In genomic region chr4:147953590-147953989, GRCm38 (mm10) we compare ENCODE assay signal across 10 mouse cellular contexts. TPM values are rescaled to one million over a fixed set of nuclear protein-coding genes. Genes with fewer than 3 reads are reported as not detected.
DNase-seq lines count a peak whose midpoint lies in the region; ATAC-seq and TF ChIP-seq lines count a peak whose summit lies in the region.
"Had no signal": no experiment of that assay in that cellular context is flagged by ENCODE, and none has a peak within 500 bp of the region (broad histone marks: within the 10 kb centered on the region; RNA-seq: fewer than 3 reads in every experiment).

No protein-coding gene starts in this region.

- no peak overlapping the region for H3K9ac ChIP-seq in hindbrain, embryonic 14.5 days
- H3K9ac ChIP-seq in hindbrain, embryonic 16.5 days (ENCODE audit: low read depth, low read length): no peak overlapping the region
- H3K9ac ChIP-seq: embryonic facial prominence, embryonic 15.5 days had no signal

- WGBS in hindbrain, embryonic 14.5 days: 8% methylated on average over 4 of the region's 4 CpGs
- WGBS in hindbrain, embryonic 16.5 days: 9% methylated on average over 4 of the region's 4 CpGs

- no peak for ATAC-seq in hindbrain, embryonic 14.5 days (ENCODE audit: low FRiP score)
- no peak for ATAC-seq in hindbrain, embryonic 16.5 days
- peak; percentile 86 for ATAC-seq in megakaryocyte, adult 5-6 weeks (ENCODE audit: poor library complexity, severe bottlenecking)

- no peaks in the 10 kb centered on the region for H3K9me3 ChIP-seq in hindbrain, embryonic 14.5 days (ENCODE audit: control insufficient read depth, low read length)
- H3K9me3 ChIP-seq in hindbrain, embryonic 16.5 days (ENCODE audit: control insufficient read depth, low read length): no peaks in the 10 kb centered on the region
- no peaks in the 10 kb centered on the region for H3K9me3 ChIP-seq in E14TG2a.4 (ENCODE audit: low read length)
- H3K9me3 ChIP-seq: embryonic facial prominence, embryonic 15.5 days had no signal

- H3K4me1 ChIP-seq in hindbrain, embryonic 14.5 days (replicated peaks; ENCODE audit: control insufficient read depth, insufficient read depth, low read length): no peaks in the 10 kb centered on the region
- no peaks in the 10 kb centered on the region for H3K4me1 ChIP-seq in hindbrain, embryonic 16.5 days (ENCODE audit: control insufficient read depth, insufficient read depth, low read depth, low read length)
- 0 out of 2 replicates have a peak, but pooled peaks cover 5% of the 10 kb centered on the region for H3K4me1 ChIP-seq in E14TG2a.4 (replicated peaks; ENCODE audit: low read depth, low read length)
- H3K4me1 ChIP-seq: embryonic facial prominence, embryonic 15.5 days had no signal

- no peak overlapping the region for H3K4me3 ChIP-seq in hindbrain, embryonic 14.5 days (replicated peaks; ENCODE audit: low read length)
- H3K4me3 ChIP-seq in hindbrain, embryonic 16.5 days (ENCODE audit: low read length): no peak overlapping the region
- H3K4me3 ChIP-seq in E14TG2a.4 (replicated peaks; ENCODE audit: low read length): no peak overlapping the region
- H3K4me3 ChIP-seq: embryonic facial prominence, embryonic 15.5 days had no signal

- peak; percentile 76 for DNase-seq in hindbrain, embryonic 14.5 days (ENCODE audit: low spot score)
- DNase-seq in 3T3-L1 (ENCODE audit: low read depth, low spot score): peak; percentile 77
- peak; percentile 74 for DNase-seq in embryo, embryonic 11 days
- no peak for DNase-seq in yolk sac, embryonic 10.5 days (ENCODE audit: low spot score)
- DNase-seq in ovary, adult 18-20 months (ENCODE audit: low spot score): no peak

- H3K27me3 ChIP-seq in hindbrain, embryonic 14.5 days (ENCODE audit: control insufficient read depth, insufficient read depth, low read length): no peaks in the 10 kb centered on the region
- H3K27me3 ChIP-seq in hindbrain, embryonic 16.5 days (replicated peaks; ENCODE audit: control insufficient read depth, insufficient read depth, low read length): no peaks in the 10 kb centered on the region
- peaks cover 16% of the 10 kb centered on the region for H3K27me3 ChIP-seq in E14TG2a.4 (ENCODE audit: insufficient read depth, low read length)
- H3K27me3 ChIP-seq: embryonic facial prominence, embryonic 15.5 days had no signal

- no peak overlapping the region for H3K4me2 ChIP-seq in hindbrain, embryonic 14.5 days (replicated peaks)
- H3K4me2 ChIP-seq in hindbrain, embryonic 16.5 days (ENCODE audit: low read length): no peak overlapping the region
- H3K4me2 ChIP-seq: embryonic facial prominence, embryonic 15.5 days had no signal

- H3K36me3 ChIP-seq in hindbrain, embryonic 14.5 days (replicated peaks; ENCODE audit: control insufficient read depth, insufficient read depth): peaks cover 10% of the 10 kb centered on the region
- peaks cover 3% of the 10 kb centered on the region for H3K36me3 ChIP-seq in hindbrain, embryonic 16.5 days (ENCODE audit: control insufficient read depth, insufficient read depth, low read length)
- H3K36me3 ChIP-seq in E14TG2a.4 (ENCODE audit: insufficient read depth, low read length): peaks cover 1% of the 10 kb centered on the region; the same call in 1 of the 2 replicates

- no peak overlapping the region for H3K27ac ChIP-seq in hindbrain, embryonic 14.5 days
- no peak overlapping the region for H3K27ac ChIP-seq in hindbrain, embryonic 16.5 days (ENCODE audit: low read depth, low read length)
- H3K27ac ChIP-seq: embryonic facial prominence, embryonic 15.5 days had no signal

- peak; percentile 52 for TF ChIP-seq CTCF in E14TG2a.4 (conservative IDR thresholded peaks at IDR 0.05; ENCODE audit: low read length)

RNA-seq across cellular contexts. Expression of gene 2510039O18Rik, which starts 12.9 kb away (rescaled TPM):
- 15.8 and 19.4 TPM in 2 replicates for polyA plus RNA-seq in hindbrain, embryonic 14.5 days (2014; fragmentation: Nextera tagmentation; extraction: Ambion mirVana)
- 8.0 and 10.6 TPM in 2 replicates for polyA plus RNA-seq in hindbrain, embryonic 16.5 days (2015; fragmentation: Nextera tagmentation; extraction: Ambion mirVana)
- total RNA-seq in megakaryocyte, adult 5-6 weeks (2015): 39.4 and 41.4 TPM in 2 replicates
- 42.1 and 45.5 TPM in 2 replicates for total RNA-seq in megakaryocyte, adult 5-6 weeks (2017)

RNA-seq across cellular contexts. Expression of gene Plod1, which starts 17.0 kb away (rescaled TPM):
- polyA plus RNA-seq in hindbrain, embryonic 14.5 days (2014; fragmentation: Nextera tagmentation; extraction: Ambion mirVana): 25.3 and 28.1 TPM in 2 replicates
- polyA plus RNA-seq in hindbrain, embryonic 16.5 days (2015; fragmentation: Nextera tagmentation; extraction: Ambion mirVana): 28.4 and 34.8 TPM in 2 replicates
- 10.5 TPM in 2 replicates for total RNA-seq in megakaryocyte, adult 5-6 weeks (2015)
- total RNA-seq in megakaryocyte, adult 5-6 weeks (2017): 22.9 and 25.7 TPM in 2 replicates

RNA-seq across cellular contexts. Expression of gene Nppb, which starts 32.0 kb away (rescaled TPM):
- 0.25 TPM in 1 of 2 replicates, not detected in the other for polyA plus RNA-seq in hindbrain, embryonic 14.5 days (2014; fragmentation: Nextera tagmentation; extraction: Ambion mirVana)
- 0.20 and 0.21 TPM in 2 replicates for polyA plus RNA-seq in hindbrain, embryonic 16.5 days (2015; fragmentation: Nextera tagmentation; extraction: Ambion mirVana)
- not detected in 2 replicates for total RNA-seq in megakaryocyte, adult 5-6 weeks (2015)
- not detected in 2 replicates for total RNA-seq in megakaryocyte, adult 5-6 weeks (2017)
- polyA plus RNA-seq: liver, embryonic 16.5 days had no signal

RNA-seq across cellular contexts. Expression of gene Nppa, which starts 46.9 kb away (rescaled TPM):
- 2.4 TPM in 2 replicates for polyA plus RNA-seq in hindbrain, embryonic 14.5 days (2014; fragmentation: Nextera tagmentation; extraction: Ambion mirVana)
- 1.2 and 1.6 TPM in 2 replicates for polyA plus RNA-seq in hindbrain, embryonic 16.5 days (2015; fragmentation: Nextera tagmentation; extraction: Ambion mirVana)
- not detected in 2 replicates for total RNA-seq in megakaryocyte, adult 5-6 weeks (2015)
- not detected in 2 replicates for total RNA-seq in megakaryocyte, adult 5-6 weeks (2017)
- polyA plus RNA-seq: liver, embryonic 16.5 days had no signal

RNA-seq across cellular contexts. Expression of gene Mfn2, which starts 49.1 kb away (rescaled TPM):
- 83.4 and 91.6 TPM in 2 replicates for polyA plus RNA-seq in hindbrain, embryonic 14.5 days (2014; fragmentation: Nextera tagmentation; extraction: Ambion mirVana)
- 107 and 115 TPM in 2 replicates for polyA plus RNA-seq in hindbrain, embryonic 16.5 days (2015; fragmentation: Nextera tagmentation; extraction: Ambion mirVana)
- 12.5 and 12.7 TPM in 2 replicates for total RNA-seq in megakaryocyte, adult 5-6 weeks (2015)
- 15.7 and 17.4 TPM in 2 replicates for total RNA-seq in megakaryocyte, adult 5-6 weeks (2017)

Comparison
In these comparisons a context has a peak if more than half of its experiments do, and no peak if none do; other contexts are left out.
1. DNase-seq: peak in hindbrain, embryonic 14.5 days (single experiment), 3T3-L1 (single experiment) and embryo, embryonic 11 days (single experiment); none in yolk sac, embryonic 10.5 days (single experiment) and ovary, adult 18-20 months (single experiment).